24 mouse cellular contexts compared by ENCODE assay signal in genomic region chr1:177742119-177742518, GRCm38 (mm10). TPM values are rescaled to one million over a fixed set of nuclear protein-coding genes. Genes with fewer than 3 reads are reported as not detected.
DNase-seq lines count a peak whose midpoint lies in the region; ATAC-seq and TF ChIP-seq lines count a peak whose summit lies in the region.
"Had no signal": no experiment of that assay in that cellular context is flagged by ENCODE, and none has a peak within 500 bp of the region (broad histone marks: within the 10 kb centered on the region; RNA-seq: fewer than 3 reads in every experiment).

No protein-coding gene starts in this region.

- no peak for TF ChIP-seq POLR2A in small intestine, adult 2 months (IDR thresholded peaks at IDR 0.05; ENCODE audit: low read depth, low read length)

- no peaks in the 10 kb centered on the region for H3K36me3 ChIP-seq in kidney, embryonic 15.5 days
- H3K36me3 ChIP-seq in small intestine, adult 2 months (ENCODE audit: control insufficient read depth, insufficient read depth, low read length): no peaks in the 10 kb centered on the region
- H3K36me3 ChIP-seq in hindbrain, embryonic 12.5 days: no peaks in the 10 kb centered on the region
- H3K36me3 ChIP-seq: embryonic facial prominence, embryonic 12.5 days; forebrain, embryonic 15.5 days; heart, embryonic 15.5 days; hindbrain, embryonic 10.5 days; hindbrain, embryonic 15.5 days had no signal

- no peak overlapping the region for H3K9ac ChIP-seq in kidney, embryonic 15.5 days
- no peak overlapping the region for H3K9ac ChIP-seq in hindbrain, embryonic 12.5 days
- H3K9ac ChIP-seq: embryonic facial prominence, embryonic 12.5 days; forebrain, embryonic 15.5 days; heart, embryonic 15.5 days; hindbrain, embryonic 15.5 days had no signal

- H3K4me1 ChIP-seq in kidney, embryonic 15.5 days: no peaks in the 10 kb centered on the region
- H3K4me1 ChIP-seq in small intestine, adult 2 months (ENCODE audit: control insufficient read depth, insufficient read depth, insufficient read length, low read length): peaks cover 2% of the 10 kb centered on the region; the same call in 1 of the 2 replicates
- H3K4me1 ChIP-seq in hindbrain, embryonic 12.5 days: no peaks in the 10 kb centered on the region
- H3K4me1 ChIP-seq: embryonic facial prominence, embryonic 12.5 days; forebrain, embryonic 15.5 days; heart, embryonic 15.5 days; hindbrain, embryonic 10.5 days; hindbrain, embryonic 15.5 days had no signal

- no peak for TF ChIP-seq CTCF in small intestine, adult 2 months (IDR thresholded peaks at IDR 0.05; ENCODE audit: extremely low read depth, insufficient read length, insufficient replicate concordance, low read depth, low read length)

- H3K9me3 ChIP-seq in kidney, embryonic 15.5 days (replicated peaks): no peaks in the 10 kb centered on the region
- H3K9me3 ChIP-seq in hindbrain, embryonic 12.5 days (replicated peaks): no peaks in the 10 kb centered on the region
- H3K9me3 ChIP-seq: embryonic facial prominence, embryonic 12.5 days; forebrain, embryonic 15.5 days; heart, embryonic 15.5 days; hindbrain, embryonic 10.5 days; hindbrain, embryonic 15.5 days had no signal

- DNase-seq in adrenal gland, adult 2 months: peak; percentile 38
- DNase-seq in adrenal gland, adult 18-20 months (ENCODE audit: low spot score in 2 of 2): no peak
- DNase-seq in kidney, adult 9 months: peak; percentile 24
- DNase-seq in 3T3-L1 (ENCODE audit: low read depth, low spot score): peak; percentile 60
- DNase-seq: adrenal gland, postnatal 14 days; cerebellum, adult 11-12 months; cerebellum, adult 9-10 months; cerebellum, postnatal 25 days; gastrocnemius, postnatal 36 days; heart, adult 18-20 months; heart, postnatal 14 days had no signal

- H3K27me3 ChIP-seq in kidney, embryonic 15.5 days: no peaks in the 10 kb centered on the region
- H3K27me3 ChIP-seq in small intestine, adult 2 months (ENCODE audit: control insufficient read depth, insufficient read depth, low read length): no peaks in the 10 kb centered on the region
- no peaks in the 10 kb centered on the region for H3K27me3 ChIP-seq in hindbrain, embryonic 12.5 days
- H3K27me3 ChIP-seq: CH12.LX; embryonic facial prominence, embryonic 12.5 days; forebrain, embryonic 15.5 days; heart, embryonic 15.5 days; hindbrain, embryonic 15.5 days had no signal

- 67% methylated on average over 1 of the region's 1 CpGs for WGBS in kidney, embryonic 15.5 days
- 81% methylated on average over 1 of the region's 1 CpGs for WGBS in small intestine, adult 2 months
- WGBS in hindbrain, embryonic 12.5 days: 86% methylated on average over 1 of the region's 1 CpGs

- ATAC-seq in kidney, embryonic 15.5 days (replicated peaks; ENCODE audit: low FRiP score): no peak
- no peak for ATAC-seq in hindbrain, embryonic 12.5 days (ENCODE audit: low FRiP score)
- ATAC-seq: forebrain, embryonic 15.5 days had no signal

- H3K4me2 ChIP-seq in kidney, embryonic 15.5 days: no peak overlapping the region
- H3K4me2 ChIP-seq in hindbrain, embryonic 12.5 days (replicated peaks): no peak overlapping the region
- H3K4me2 ChIP-seq: embryonic facial prominence, embryonic 12.5 days; forebrain, embryonic 15.5 days; heart, embryonic 11.5 days; heart, embryonic 15.5 days; hindbrain, embryonic 15.5 days had no signal

- H3K4me3 ChIP-seq in kidney, embryonic 15.5 days (replicated peaks): no peak overlapping the region
- H3K4me3 ChIP-seq in small intestine, adult 2 months (ENCODE audit: low read depth, low read length): no peak overlapping the region
- no peak overlapping the region for H3K4me3 ChIP-seq in hindbrain, embryonic 12.5 days
- H3K4me3 ChIP-seq: embryonic facial prominence, embryonic 12.5 days; forebrain, embryonic 15.5 days; heart, embryonic 15.5 days; hindbrain, embryonic 10.5 days; hindbrain, embryonic 15.5 days had no signal

- no peak overlapping the region for H3K27ac ChIP-seq in kidney, embryonic 15.5 days
- 0 out of 2 replicates have a peak overlapping the region, but pooled peaks have one; percentile 12 for H3K27ac ChIP-seq in small intestine, adult 2 months (ENCODE audit: insufficient read depth, low read depth, low read length)
- no peak overlapping the region for H3K27ac ChIP-seq in hindbrain, embryonic 12.5 days
- H3K27ac ChIP-seq: embryonic facial prominence, embryonic 12.5 days; forebrain, embryonic 15.5 days; heart, embryonic 15.5 days; hindbrain, embryonic 10.5 days; hindbrain, embryonic 15.5 days had no signal

RNA-seq across cellular contexts. Expression of gene 1700016C15Rik, which starts 12.5 kb away (rescaled TPM):
- not detected for total RNA-seq in adrenal gland, adult 2 months (2021)
- polyA plus RNA-seq in adrenal gland, adult 2 months (2012; rRNA removed): not detected in 2 replicates
- total RNA-seq in adrenal gland, adult 18-20 months (2021): not detected
- 0.21 TPM in 1 of 2 replicates, not detected in the other for polyA plus RNA-seq in kidney, embryonic 15.5 days (2015; fragmentation: Nextera tagmentation; extraction: Ambion mirVana)
- polyA plus RNA-seq in small intestine, adult 2 months (2012; rRNA removed): 0.62 TPM in 1 of 2 replicates, not detected in the other
- polyA plus RNA-seq in hindbrain, embryonic 12.5 days (2016; fragmentation: Nextera tagmentation; extraction: Ambion mirVana): not detected in 2 replicates
- total RNA-seq: adrenal gland, postnatal 14 days; CH12.LX; gastrocnemius, adult 8-10 months; heart, adult 18-20 months; heart, postnatal 14 days had no signal
- polyA plus RNA-seq: cortical plate, adult 2 months; embryonic facial prominence, embryonic 12.5 days; forebrain, embryonic 11.5 days; forebrain, embryonic 15.5 days; heart, embryonic 11.5 days; heart, embryonic 15.5 days; hindbrain, embryonic 10.5 days had no signal

RNA-seq across cellular contexts. Expression of gene Adss, which starts 54.2 kb away (rescaled TPM):
- total RNA-seq in adrenal gland, adult 2 months (2021): 10 to 100 TPM; 58.7 to 65.6 TPM
- 20.0 and 22.8 TPM in 2 replicates for polyA plus RNA-seq in adrenal gland, adult 2 months (2012; rRNA removed)
- 10 to 100 TPM; 47.9 to 69.8 TPM for total RNA-seq in adrenal gland, adult 18-20 months (2021)
- 54.0 and 57.1 TPM in 2 replicates for polyA plus RNA-seq in kidney, embryonic 15.5 days (2015; fragmentation: Nextera tagmentation; extraction: Ambion mirVana)
- polyA plus RNA-seq in small intestine, adult 2 months (2012; rRNA removed): 16.9 and 30.9 TPM in 2 replicates
- 51.5 and 57.6 TPM in 2 replicates for polyA plus RNA-seq in hindbrain, embryonic 12.5 days (2016; fragmentation: Nextera tagmentation; extraction: Ambion mirVana)

Comparison
In these comparisons a context has a peak if more than half of its experiments do, and no peak if none do; other contexts are left out.
1. DNase-seq: peak in adrenal gland, adult 2 months (single experiment), kidney, adult 9 months (single experiment) and 3T3-L1 (single experiment); none in adrenal gland, adult 18-20 months (0 of 2).